Mouse (Mus musculus) forebrain, embryonic 11.5 days (tissue): Measurements from ENCODE around the gene Thsd4. TPM values are rescaled to one million over a fixed set of nuclear protein-coding genes. Genes with fewer than 3 reads are reported as not detected.
"Not testable (repeated sequence)": the region's sequence is repeated elsewhere in the genome, so short reads cannot be mapped to it uniquely, and the experiment has no call there.

Source experiments
- ATAC-seq: fragments of 200-750 bp; cut with Nextera tagmentation; replicated peaks from 2 replicates; pipeline ENCODE4 v1.8.0; 2017; ENCODE audit warnings: moderate TSS enrichment; ENCODE audit not compliant: low FRiP score
- DNase-seq: peaks from one replicate; pipeline ENCODE4 v3.0.0-alpha.2; 2017; ENCODE audit warnings: low spot score
- H3K27ac ChIP-seq: fragments of 300-500 bp; sonication (generic); 2 replicates; pipeline ENCODE4 v1.5.1; 2014; ENCODE audit warnings: low read depth, low read length
- H3K27me3 ChIP-seq: fragments of 300-500 bp; sonication (generic); 2 replicates; pipeline ENCODE4 v1.6.1; 2014; ENCODE audit warnings: mild to moderate bottlenecking, low read length, mixed read lengths; ENCODE audit not compliant: control insufficient read depth, insufficient read depth
- H3K36me3 ChIP-seq: fragments of 300-500 bp; sonication (generic); 2 replicates; pipeline ENCODE4 v1.6.1; 2014; ENCODE audit warnings: mild to moderate bottlenecking, low read length, moderate library complexity, mixed read lengths; ENCODE audit not compliant: control insufficient read depth, insufficient read depth
- H3K4me1 ChIP-seq: fragments of 300-500 bp; sonication (generic); replicated peaks from 2 replicates; pipeline ENCODE4 v1.6.1; 2014; ENCODE audit warnings: low read length, mixed read lengths; ENCODE audit not compliant: control insufficient read depth, insufficient read depth
- H3K4me2 ChIP-seq: fragments of 300-500 bp; sonication (generic); 2 replicates; pipeline ENCODE4 v1.6.1; 2014; ENCODE audit warnings: low read depth, mild to moderate bottlenecking, low read length, moderate library complexity, mixed read lengths; ENCODE audit not compliant: severe bottlenecking
- H3K4me3 ChIP-seq: fragments of 300-500 bp; sonication (generic); 2 replicates; pipeline ENCODE4 v1.5.1; 2014; ENCODE audit warnings: low read depth, low read length
- H3K9ac ChIP-seq: fragments of 300-500 bp; sonication (generic); 2 replicates; pipeline ENCODE4 v1.6.1; 2014; ENCODE audit warnings: low read length
- H3K9me3 ChIP-seq: fragments of 300-500 bp; sonication (generic); 2 replicates; pipeline ENCODE4 v1.6.1; 2016; ENCODE audit warnings: low read length, mixed read lengths; ENCODE audit not compliant: control insufficient read depth
- WGBS: fragments of 180-500 bp; shearing (Covaris S2); extraction: QIAGEN DNeasy Blood & Tissue Kit; methylation state at CpG from one replicate; pipeline ENCODE4 v1.1.7; 2014; 5-methylcytosine and 5-hydroxymethylcytosine counted together
- polyA plus RNA-seq: library from polyadenylated mRNA; unstranded; fragments of >200 nt; fragmentation: Nextera tagmentation; extraction: Ambion mirVana; gene quantifications from 2 replicates; pipeline ENCODE4 v1.2.1, GENCODE M21; 2014

The Thsd4 gene
- polyA plus RNA-seq, 1 experiment from 2014 or later: 4.6 TPM

DNA sequence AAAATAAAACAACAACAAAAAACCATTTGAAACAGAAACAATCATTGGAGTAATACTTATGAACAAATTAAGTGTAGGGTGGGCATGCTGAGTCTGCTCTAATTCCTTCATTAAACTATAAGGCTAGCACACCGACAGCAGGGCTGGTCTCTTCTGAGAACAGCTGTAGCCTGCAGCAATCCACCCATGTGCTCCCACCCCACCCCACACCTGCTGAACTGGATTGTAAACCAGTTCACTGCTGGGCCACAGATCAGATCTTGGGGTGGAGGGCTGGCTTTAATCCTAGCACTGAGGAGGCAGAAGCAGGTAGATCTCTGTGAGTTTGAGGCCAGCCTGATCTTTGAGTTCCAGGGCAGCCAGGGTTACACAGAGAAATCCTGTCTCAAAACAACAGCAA, 563.7 kb downstream of the Thsd4 start:
- H3K9me3 ChIP-seq, H3K9ac ChIP-seq, H3K27me3 ChIP-seq, H3K27ac ChIP-seq, H3K4me3 ChIP-seq, DNase-seq, H3K4me1 ChIP-seq, H3K4me2 ChIP-seq, ATAC-seq, H3K36me3 ChIP-seq: not testable (repeated sequence)
- WGBS: 92% methylated on average over 1 of the region's 1 CpGs

DNA sequence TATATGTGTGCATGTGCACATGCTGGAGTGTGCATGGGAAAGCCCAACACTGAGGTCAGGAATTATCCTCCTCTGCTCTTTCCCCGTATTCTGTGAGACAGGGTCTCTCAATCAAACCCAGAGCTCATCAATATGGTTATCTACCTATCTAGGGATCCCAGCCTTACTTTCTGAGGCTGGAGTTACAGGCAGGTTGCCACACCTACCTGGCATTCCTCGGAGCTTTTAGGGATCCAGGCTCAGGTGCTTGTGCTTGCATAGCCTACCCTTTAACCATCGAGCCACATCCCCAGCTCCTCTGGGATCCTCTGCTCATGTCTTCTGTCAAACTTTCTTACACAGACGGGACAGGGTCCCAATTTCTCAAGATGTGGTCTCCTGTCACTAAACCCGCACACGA, 565.4 kb downstream of the Thsd4 start:
- H3K36me3 ChIP-seq: no peaks in the 10 kb centered on the region
- no peak for ATAC-seq
- H3K9ac ChIP-seq: no peak overlapping the region
- no peaks in the 10 kb centered on the region for H3K4me1 ChIP-seq
- no peak overlapping the region for H3K27ac ChIP-seq
- H3K4me2 ChIP-seq: no peak overlapping the region
- DNase-seq: no peak
- no peaks in the 10 kb centered on the region for H3K27me3 ChIP-seq
- WGBS: 52% methylated on average over 6 of the region's 6 CpGs
- H3K9me3 ChIP-seq: no peaks in the 10 kb centered on the region
- H3K4me3 ChIP-seq: no peak overlapping the region

DNA sequence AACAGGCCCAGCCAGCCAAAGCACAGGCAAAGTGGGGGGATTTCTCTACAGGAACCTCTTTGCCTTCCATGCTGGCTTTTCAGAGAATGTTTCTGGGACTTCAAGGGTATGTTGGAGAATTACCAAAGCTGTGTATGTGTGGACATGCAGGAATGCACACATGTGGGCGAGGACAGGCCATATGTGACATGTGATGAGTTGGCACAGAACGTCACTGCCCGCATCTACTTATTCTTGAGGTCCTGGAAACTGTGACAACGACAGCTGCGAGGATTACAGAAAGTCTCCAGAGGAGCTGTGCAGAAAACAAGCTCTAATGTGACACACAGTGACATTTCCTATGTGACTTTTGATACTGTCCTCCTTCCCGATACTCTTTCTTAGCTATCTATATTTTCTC, 566.2 kb downstream of the Thsd4 start:
- WGBS: 85% methylated on average over 6 of the region's 6 CpGs
- no peaks in the 10 kb centered on the region for H3K4me1 ChIP-seq
- H3K36me3 ChIP-seq: no peaks in the 10 kb centered on the region
- no peak for DNase-seq
- no peaks in the 10 kb centered on the region for H3K9me3 ChIP-seq
- H3K27ac ChIP-seq: no peak overlapping the region
- no peaks in the 10 kb centered on the region for H3K27me3 ChIP-seq
- no peak overlapping the region for H3K4me2 ChIP-seq
- H3K9ac ChIP-seq: no peak overlapping the region
- no peak for ATAC-seq
- H3K4me3 ChIP-seq: no peak overlapping the region

GRCm38 (mm10) chr9:59955199-59955598, 566.6 kb downstream of the Thsd4 start:
- DNase-seq: no peak
- Histone ChIP-seq H3K36me3 (no peaks in the 10 kb centered on the region), H3K27ac (no peak overlapping the region), H3K4me1 (no peaks in the 10 kb centered on the region), H3K9ac (no peak overlapping the region), H3K27me3 (no peaks in the 10 kb centered on the region), H3K9me3 (no peaks in the 10 kb centered on the region), H3K4me2 (no peak overlapping the region), H3K4me3 (no peak overlapping the region)
- ATAC-seq: no peak
- WGBS: 59% methylated on average over 3 of the region's 3 CpGs

- WGBS: 86% methylated on average over 7 of the region's 7 CpGs
- H3K4me3 ChIP-seq: no peak overlapping the region
These were observed 568.3 kb downstream of the Thsd4 start for GRCm38 (mm10) chr9:59953556-59953955.

DNA sequence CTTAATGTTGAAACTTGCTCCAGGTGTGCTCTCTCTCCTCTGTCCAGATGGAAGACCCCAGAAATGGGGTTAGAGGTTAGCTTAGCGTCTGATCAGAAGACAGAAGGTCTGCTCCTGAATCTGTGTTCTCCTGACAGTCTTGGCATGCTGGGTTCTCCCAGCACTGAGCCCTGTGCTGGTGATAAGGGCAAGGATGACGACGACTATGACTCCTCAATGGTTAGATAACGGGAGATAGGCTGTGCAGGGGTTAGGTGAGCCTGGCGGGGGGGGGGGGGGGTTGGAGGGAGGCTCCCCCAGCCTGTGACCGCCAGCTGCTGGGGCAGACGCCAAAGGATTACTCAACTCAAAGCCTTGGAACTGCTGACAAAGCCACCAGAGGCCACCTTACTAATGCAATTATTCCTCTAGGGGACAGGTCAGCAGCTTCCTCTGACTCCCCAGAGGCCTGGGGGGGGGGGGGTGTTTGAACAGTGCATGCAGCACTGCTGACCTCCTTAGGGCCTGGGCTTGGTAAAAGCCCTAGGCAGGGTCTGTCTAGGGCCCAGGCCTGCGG, 569.3 kb downstream of the Thsd4 start:
- no peaks in the 10 kb centered on the region for H3K27me3 ChIP-seq
- no peaks in the 10 kb centered on the region for H3K9me3 ChIP-seq
- ATAC-seq: no peak
- H3K4me1 ChIP-seq: no peaks in the 10 kb centered on the region
- no peaks in the 10 kb centered on the region for H3K36me3 ChIP-seq
- WGBS: 58% methylated on average over 8 of the region's 8 CpGs
- DNase-seq: no peak
- no peak overlapping the region for H3K9ac ChIP-seq
- H3K4me3 ChIP-seq: no peak overlapping the region
- H3K27ac ChIP-seq: no peak overlapping the region
- H3K4me2 ChIP-seq: no peak overlapping the region

More at GRCm38 (mm10) chr9:59953556-59953955, 568.3 kb downstream of the Thsd4 start:
- Histone ChIP-seq H3K36me3 (no peaks in the 10 kb centered on the region), H3K4me1 (no peaks in the 10 kb centered on the region), H3K9me3 (no peaks in the 10 kb centered on the region), H3K27ac (no peak overlapping the region), H3K4me2 (no peak overlapping the region), H3K27me3 (no peaks in the 10 kb centered on the region), H3K9ac (no peak overlapping the region)
- DNase-seq (no peak), ATAC-seq (no peak)

GRCm38 (mm10) chr9:59951943-59952342, 569.9 kb downstream of the Thsd4 start:
- Histone ChIP-seq H3K4me2 (no peak overlapping the region), H3K9me3 (no peaks in the 10 kb centered on the region), H3K9ac (no peak overlapping the region), H3K4me1 (no peaks in the 10 kb centered on the region), H3K27me3 (no peaks in the 10 kb centered on the region), H3K4me3 (no peak overlapping the region), H3K27ac (no peak overlapping the region), H3K36me3 (no peaks in the 10 kb centered on the region)
- WGBS: 72% methylated on average over 4 of the region's 4 CpGs
- DNase-seq (no peak), ATAC-seq (no peak)

GRCm38 (mm10) chr9:59951001-59951750, 570.7 kb downstream of the Thsd4 start:
- ATAC-seq: no peak
- Histone ChIP-seq H3K27me3 (no peaks in the 10 kb centered on the region), H3K36me3 (no peaks in the 10 kb centered on the region), H3K4me3 (no peak overlapping the region), H3K4me1 (no peaks in the 10 kb centered on the region), H3K9ac (no peak overlapping the region), H3K4me2 (no peak overlapping the region), H3K9me3 (no peaks in the 10 kb centered on the region), H3K27ac (no peak overlapping the region)
- WGBS: 88% methylated on average over 9 of the region's 9 CpGs
- DNase-seq: peak; percentile 30

GRCm38 (mm10) chr9:59949981-59950380, 571.9 kb downstream of the Thsd4 start:
- ATAC-seq (no peak), DNase-seq (no peak)
- Histone ChIP-seq H3K36me3 (no peaks in the 10 kb centered on the region), H3K27me3 (no peaks in the 10 kb centered on the region), H3K9ac (no peak overlapping the region), H3K4me2 (no peak overlapping the region), H3K9me3 (no peaks in the 10 kb centered on the region), H3K4me3 (no peak overlapping the region), H3K4me1 (no peaks in the 10 kb centered on the region), H3K27ac (no peak overlapping the region)
- WGBS: 85% methylated on average over 5 of the region's 5 CpGs
